Mouse (Mus musculus): ENCODE measurements at regions not wholly inside any gene's neighbourhood (a gene's known extent, or its start where the extent isn't known, plus 50 kb on each side); places are given as distances from the start of the nearest gene placed in this dataset.

GRCm38 (mm10) chr13:110493002-110493552 is 98.2 kb downstream of the Plk2 start:
- Histone ChIP-seq H3K27ac (replicated peaks) (no peak overlapping the region), H3K4me3 (no peak overlapping the region), H3K4me1 (peaks cover 9% of the 10 kb centered on the region), H3K9me3 (no peaks in the 10 kb centered on the region), H3K36me3 (replicated peaks) (no peaks in the 10 kb centered on the region), H3K27me3 (replicated peaks; ENCODE audit: low read depth, poor library complexity, severe bottlenecking) (no peaks in the 10 kb centered on the region)
- 68% methylated on average over 7 of the region's 7 CpGs for WGBS
- DNase-seq (ENCODE audit: low spot score) = no peak

- H3K9me3 ChIP-seq = no peaks in the 10 kb centered on the region
- no peak for DNase-seq (ENCODE audit: low spot score)
- no peak overlapping the region for H3K4me3 ChIP-seq
- no peaks in the 10 kb centered on the region for H3K27me3 ChIP-seq (replicated peaks; ENCODE audit: low read depth, poor library complexity, severe bottlenecking)
- peaks cover 6% of the 10 kb centered on the region for H3K4me1 ChIP-seq
- no peak overlapping the region for H3K27ac ChIP-seq (replicated peaks)
- 91% methylated on average over 3 of the region's 3 CpGs for WGBS
- no peaks in the 10 kb centered on the region for H3K36me3 ChIP-seq (replicated peaks)
Measured at GRCm38 (mm10) chr13:110497461-110497860, 102.6 kb downstream of the Plk2 start.

GRCm38 (mm10) chr13:110507814-110508362 is 113.0 kb downstream of the Plk2 start:
- Histone ChIP-seq H3K4me3 (no peak overlapping the region), H3K27me3 (replicated peaks; ENCODE audit: low read depth, poor library complexity, severe bottlenecking) (no peaks in the 10 kb centered on the region), H3K27ac (replicated peaks) (no peak overlapping the region), H3K4me1 (no peaks in the 10 kb centered on the region), H3K36me3 (replicated peaks) (no peaks in the 10 kb centered on the region), H3K9me3 (0 out of 2 replicates have a peak, but pooled peaks cover 3% of the 10 kb centered on the region)
- 69% methylated on average over 1 of the region's 1 CpGs for WGBS
- DNase-seq (ENCODE audit: low spot score) = no peak

GRCm38 (mm10) chr13:110517986-110518385 is 123.1 kb downstream of the Plk2 start:
- Histone ChIP-seq H3K27ac (replicated peaks) (no peak overlapping the region), H3K36me3 (replicated peaks) (no peaks in the 10 kb centered on the region), H3K4me1 (no peaks in the 10 kb centered on the region), H3K9me3 (no peaks in the 10 kb centered on the region), H3K4me3 (no peak overlapping the region), H3K27me3 (replicated peaks; ENCODE audit: low read depth, poor library complexity, severe bottlenecking) (no peaks in the 10 kb centered on the region)
- 91% methylated on average over 8 of the region's 8 CpGs for WGBS
- no peak for DNase-seq (ENCODE audit: low spot score)

- 89% methylated on average over 4 of the region's 4 CpGs for WGBS
- no peak for DNase-seq (ENCODE audit: low spot score)
- no peaks in the 10 kb centered on the region for H3K4me1 ChIP-seq
- H3K27me3 ChIP-seq (replicated peaks; ENCODE audit: low read depth, poor library complexity, severe bottlenecking) = no peaks in the 10 kb centered on the region
- no peaks in the 10 kb centered on the region for H3K9me3 ChIP-seq
- H3K4me3 ChIP-seq = no peak overlapping the region
- no peak overlapping the region for H3K27ac ChIP-seq (replicated peaks)
- H3K36me3 ChIP-seq (replicated peaks) = no peaks in the 10 kb centered on the region
Measured at GRCm38 (mm10) chr13:110522974-110523373, 128.1 kb downstream of the Plk2 start.

GRCm38 (mm10) chr13:110527681-110528080 is 132.8 kb downstream of the Plk2 start:
- no peak overlapping the region for H3K27ac ChIP-seq (replicated peaks)
- DNase-seq (ENCODE audit: low spot score) = no peak
- H3K27me3 ChIP-seq (replicated peaks; ENCODE audit: low read depth, poor library complexity, severe bottlenecking) = no peaks in the 10 kb centered on the region
- 92% methylated on average over 3 of the region's 3 CpGs for WGBS
- no peaks in the 10 kb centered on the region for H3K9me3 ChIP-seq
- H3K4me3 ChIP-seq = no peak overlapping the region
- H3K36me3 ChIP-seq (replicated peaks) = no peaks in the 10 kb centered on the region
- H3K4me1 ChIP-seq = 0 out of 2 replicates have a peak, but pooled peaks cover 4% of the 10 kb centered on the region

- no peak for DNase-seq (ENCODE audit: low spot score)
- Histone ChIP-seq H3K4me3 (no peak overlapping the region), H3K9me3 (no peaks in the 10 kb centered on the region), H3K4me1 (peaks cover 9% of the 10 kb centered on the region), H3K27me3 (replicated peaks; ENCODE audit: low read depth, poor library complexity, severe bottlenecking) (no peaks in the 10 kb centered on the region), H3K27ac (replicated peaks) (no peak overlapping the region), H3K36me3 (replicated peaks) (no peaks in the 10 kb centered on the region)
- 93% methylated on average over 4 of the region's 4 CpGs for WGBS
Measured at GRCm38 (mm10) chr13:110529624-110530023, 134.8 kb downstream of the Plk2 start.

- Histone ChIP-seq H3K4me3 (no peak overlapping the region), H3K4me1 (peaks cover 21% of the 10 kb centered on the region), H3K27ac (replicated peaks) (0 out of 2 replicates have a peak overlapping the region, but pooled peaks have one; percentile 10), H3K36me3 (replicated peaks) (no peaks in the 10 kb centered on the region), H3K27me3 (replicated peaks; ENCODE audit: low read depth, poor library complexity, severe bottlenecking) (no peaks in the 10 kb centered on the region), H3K9me3 (no peaks in the 10 kb centered on the region)
- DNase-seq (ENCODE audit: low spot score) = peak; percentile 29
- 50% methylated on average over 7 of the region's 7 CpGs for WGBS
Measured at GRCm38 (mm10) chr13:110534320-110534764, 139.5 kb downstream of the Plk2 start.

- no peak overlapping the region for H3K27ac ChIP-seq (replicated peaks)
- no peak overlapping the region for H3K4me3 ChIP-seq
- H3K9me3 ChIP-seq = no peaks in the 10 kb centered on the region
- H3K27me3 ChIP-seq (replicated peaks; ENCODE audit: low read depth, poor library complexity, severe bottlenecking) = no peaks in the 10 kb centered on the region
- peaks cover 21% of the 10 kb centered on the region for H3K4me1 ChIP-seq
- DNase-seq (ENCODE audit: low spot score) = no peak
- no peaks in the 10 kb centered on the region for H3K36me3 ChIP-seq (replicated peaks)
- WGBS = 73% methylated on average over 2 of the region's 2 CpGs
Measured at GRCm38 (mm10) chr13:110535785-110536184, 140.9 kb downstream of the Plk2 start.

- Histone ChIP-seq H3K4me1 (peaks cover 16% of the 10 kb centered on the region), H3K9me3 (no peaks in the 10 kb centered on the region), H3K4me3 (no peak overlapping the region), H3K27ac (replicated peaks) (no peak overlapping the region; the same call in 1 of the 2 replicates), H3K36me3 (replicated peaks) (no peaks in the 10 kb centered on the region), H3K27me3 (replicated peaks; ENCODE audit: low read depth, poor library complexity, severe bottlenecking) (no peaks in the 10 kb centered on the region)
- WGBS = 56% methylated on average over 7 of the region's 7 CpGs
- DNase-seq (ENCODE audit: low spot score) = peak; percentile 33
Measured at GRCm38 (mm10) chr13:110537960-110538463, 143.2 kb downstream of the Plk2 start.

GRCm38 (mm10) chr13:110540543-110541265 is 145.9 kb downstream of the Plk2 start:
- Histone ChIP-seq H3K36me3 (replicated peaks) (no peaks in the 10 kb centered on the region), H3K27ac (replicated peaks) (no peak overlapping the region), H3K9me3 (no peaks in the 10 kb centered on the region), H3K4me1 (peaks cover 9% of the 10 kb centered on the region), H3K4me3 (no peak overlapping the region), H3K27me3 (replicated peaks; ENCODE audit: low read depth, poor library complexity, severe bottlenecking) (no peaks in the 10 kb centered on the region)
- no peak for DNase-seq (ENCODE audit: low spot score)
- WGBS = 84% methylated on average over 13 of the region's 13 CpGs

- WGBS = 88% methylated on average over 5 of the region's 5 CpGs
- no peak overlapping the region for H3K27ac ChIP-seq (replicated peaks)
- H3K4me1 ChIP-seq = peaks cover 9% of the 10 kb centered on the region
- no peak overlapping the region for H3K4me3 ChIP-seq
- DNase-seq (ENCODE audit: low spot score) = no peak
- H3K9me3 ChIP-seq = no peaks in the 10 kb centered on the region
- H3K27me3 ChIP-seq (replicated peaks; ENCODE audit: low read depth, poor library complexity, severe bottlenecking) = no peaks in the 10 kb centered on the region
- H3K36me3 ChIP-seq (replicated peaks) = no peaks in the 10 kb centered on the region
Measured at GRCm38 (mm10) chr13:110541288-110542148, 146.7 kb downstream of the Plk2 start.
